Mouse (Mus musculus): Measurements from ENCODE around the gene Vstm2l.
A peak's percentile ranks its signal among the peaks of the same experiment; 100 is the strongest.

Vstm2l gene

DNA sequence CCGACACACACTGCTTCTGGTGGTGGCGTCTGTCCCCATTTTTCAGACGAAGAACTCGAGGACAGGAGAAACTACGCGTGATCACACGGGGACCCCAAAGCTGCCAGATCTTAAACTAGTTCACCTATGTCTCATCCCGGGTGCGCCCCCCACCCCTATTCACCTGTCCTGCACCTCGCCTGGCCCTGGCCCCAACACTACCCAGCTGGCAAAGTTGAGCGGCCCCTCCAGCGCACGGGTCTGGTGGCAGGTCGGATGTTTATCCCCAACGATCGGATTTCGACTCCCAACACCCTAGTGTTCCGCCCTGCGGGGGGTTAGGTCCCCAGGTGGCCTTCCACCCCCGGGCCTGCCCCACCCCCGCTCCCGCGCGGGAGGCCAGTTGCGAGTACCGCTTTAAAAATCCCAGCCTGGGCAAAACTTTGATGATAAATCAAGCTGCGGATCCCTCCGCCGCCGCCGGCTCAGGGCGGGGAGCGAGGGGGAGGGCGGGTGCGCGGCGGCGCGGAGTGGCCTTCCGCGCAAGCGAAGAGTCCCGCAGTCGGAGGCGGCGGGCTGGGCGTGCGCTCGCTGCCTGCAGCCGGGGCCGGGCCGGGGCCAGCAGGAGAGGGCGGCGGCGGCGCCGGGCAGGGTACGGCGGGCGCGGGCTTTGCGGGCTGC is at the start of gene Vstm2l:
Vstm2l (plus strand) TSS at position 549 of the 660 bp plus-strand sequence.
- DNase-seq (ENCODE audit: low spot score in 2 of 2): peak; percentile 48 to 64

DNA sequence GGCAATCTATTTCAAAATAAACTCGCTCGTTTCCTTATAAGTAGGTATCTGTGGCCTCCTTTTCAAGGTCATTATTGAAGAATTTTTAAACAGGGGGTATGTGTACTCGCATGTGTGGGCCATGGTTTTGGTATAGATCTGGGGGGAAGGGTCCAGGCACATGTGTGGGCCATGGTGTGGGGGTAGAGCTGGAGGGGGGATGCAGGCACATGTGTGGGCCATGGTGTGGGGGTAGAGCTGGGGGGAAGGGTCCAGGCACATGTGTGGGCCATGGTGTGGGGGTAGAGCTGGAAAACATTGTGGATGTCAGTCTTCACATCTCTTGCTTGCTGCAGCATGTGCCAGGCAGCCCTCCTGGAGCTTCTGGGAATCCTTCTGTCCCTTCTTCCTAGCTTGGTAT is 47.3 kb upstream of the Vstm2l start:
- no peak for DNase-seq (ENCODE audit: low spot score in 2 of 2)

DNA sequence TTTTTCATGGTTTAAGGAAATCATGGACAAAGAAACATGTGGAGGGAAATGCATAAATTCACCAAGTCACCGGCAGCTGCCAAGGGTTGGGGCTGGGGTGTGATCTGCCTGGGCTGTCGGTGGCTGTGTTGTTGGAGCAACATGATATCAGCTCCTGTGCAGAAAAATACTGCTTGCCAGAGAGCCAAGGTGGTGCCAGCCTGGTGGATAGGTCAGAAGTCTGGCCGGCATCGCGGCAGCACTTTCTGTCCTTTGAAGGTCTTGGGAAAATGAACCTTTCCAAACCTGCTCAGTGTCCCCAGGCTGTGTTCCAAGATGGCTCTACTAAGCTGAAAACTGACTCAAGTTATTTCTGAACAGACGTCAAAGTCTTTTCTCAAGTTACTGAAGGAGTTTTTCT is 44.2 kb upstream of the Vstm2l start:
- DNase-seq (ENCODE audit: low spot score in 2 of 2): no peak

DNA sequence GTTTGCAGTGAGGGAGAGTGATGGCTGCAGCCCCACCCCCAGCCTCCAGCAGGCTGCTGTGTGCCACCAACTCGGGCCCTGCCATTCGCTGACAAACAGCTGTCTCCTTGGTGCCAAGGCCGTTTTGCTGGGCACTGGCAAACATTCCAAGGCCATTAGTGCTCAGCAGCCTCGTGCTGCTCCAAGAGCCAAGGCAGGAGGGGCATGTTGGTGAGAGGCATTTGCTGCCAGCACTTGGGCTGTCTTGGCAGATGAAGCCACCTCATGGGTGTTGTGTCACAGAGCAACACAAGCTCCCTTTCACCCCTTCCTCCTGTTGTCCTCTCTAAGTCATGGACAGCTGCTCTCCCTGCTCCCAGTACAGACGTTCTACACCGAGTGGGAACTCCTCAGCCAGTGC is 41.2 kb upstream of the Vstm2l start:
- DNase-seq (ENCODE audit: low spot score in 2 of 2): peak; percentile 34 to 59

DNA sequence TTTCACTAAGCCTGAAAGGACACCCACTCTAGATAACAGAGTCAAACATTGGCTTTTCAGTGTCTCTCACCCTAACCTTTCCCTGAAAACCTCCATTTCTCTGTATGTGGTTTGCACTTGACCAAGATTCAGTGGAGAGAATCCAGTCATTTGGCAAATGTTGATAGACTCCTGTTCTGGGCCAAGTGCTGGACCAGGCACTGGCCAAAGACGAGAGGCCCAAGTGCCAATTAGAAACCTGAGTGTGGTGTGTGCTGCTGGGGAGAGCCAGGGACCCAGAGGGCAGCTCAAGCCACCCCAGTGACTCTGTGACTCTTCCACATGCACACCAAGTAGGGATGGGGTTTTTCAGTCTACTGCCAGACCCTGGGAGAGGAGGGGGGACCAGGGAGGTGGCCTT is 40.8 kb upstream of the Vstm2l start:
- DNase-seq (ENCODE audit: low spot score in 2 of 2): no peak

DNA sequence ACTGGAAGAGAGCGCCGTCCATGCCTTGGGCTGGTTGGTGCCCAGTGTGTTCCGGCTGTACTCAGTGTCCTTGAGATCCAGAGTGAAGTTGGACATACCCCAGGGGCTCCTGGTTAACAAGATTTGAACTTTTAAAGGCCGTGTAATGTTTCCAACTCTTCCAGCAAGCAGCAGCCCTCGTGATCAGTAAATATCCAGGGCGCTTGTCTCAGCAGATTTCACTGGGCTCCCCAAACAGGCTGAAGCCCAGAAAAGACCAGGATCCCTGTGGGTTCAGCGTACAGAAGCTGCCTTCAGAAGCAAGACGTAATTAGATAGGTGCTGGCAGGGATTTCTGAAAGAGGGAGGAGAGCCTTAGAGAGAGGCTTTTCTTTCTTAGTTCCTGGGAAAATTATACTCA is 39.3 kb upstream of the Vstm2l start:
- DNase-seq (ENCODE audit: low spot score in 2 of 2): peak in 1 of 2 experiments; percentile 36

DNA sequence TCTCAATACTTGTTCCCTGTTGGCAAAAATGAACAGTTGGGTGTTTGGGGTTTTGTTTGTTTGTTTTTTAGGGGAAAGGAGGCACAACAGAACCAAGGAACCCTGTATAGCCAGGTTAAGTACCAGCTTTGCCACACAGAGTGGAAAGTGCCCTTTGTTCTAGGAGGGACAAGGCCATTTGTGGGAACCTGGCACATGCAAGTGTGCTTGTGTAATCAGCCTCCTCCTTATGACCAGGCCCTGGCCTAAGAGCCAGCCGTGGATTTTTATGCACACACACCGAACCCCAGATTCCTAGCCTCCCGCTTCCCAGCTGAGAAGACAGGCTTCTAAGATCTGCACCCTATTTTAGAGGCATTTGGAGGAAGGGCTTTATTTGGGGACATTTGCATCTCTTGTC is 37.1 kb upstream of the Vstm2l start:
- no peak for DNase-seq (ENCODE audit: low spot score in 2 of 2)

DNA sequence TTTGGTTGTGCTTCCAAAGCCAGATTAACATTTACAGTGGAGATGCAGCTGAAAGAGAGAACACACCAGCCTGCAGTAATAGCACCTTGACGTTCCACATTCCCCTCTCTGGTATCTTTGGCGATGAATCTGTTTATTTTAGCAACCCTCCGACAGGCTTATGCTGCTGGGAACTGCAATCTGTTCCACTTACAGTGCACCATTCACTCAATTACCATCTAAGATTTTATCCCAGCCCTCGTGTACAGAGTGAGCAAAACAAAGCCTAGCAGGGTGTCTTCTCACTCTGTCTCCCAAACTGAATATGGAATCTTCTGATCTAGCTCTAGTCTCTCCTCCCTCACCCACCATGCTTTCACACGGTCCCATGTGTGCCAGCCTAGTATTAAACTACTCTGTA is 36.5 kb upstream of the Vstm2l start:
- DNase-seq (ENCODE audit: low spot score in 2 of 2): peak; percentile 44 to 66

DNA sequence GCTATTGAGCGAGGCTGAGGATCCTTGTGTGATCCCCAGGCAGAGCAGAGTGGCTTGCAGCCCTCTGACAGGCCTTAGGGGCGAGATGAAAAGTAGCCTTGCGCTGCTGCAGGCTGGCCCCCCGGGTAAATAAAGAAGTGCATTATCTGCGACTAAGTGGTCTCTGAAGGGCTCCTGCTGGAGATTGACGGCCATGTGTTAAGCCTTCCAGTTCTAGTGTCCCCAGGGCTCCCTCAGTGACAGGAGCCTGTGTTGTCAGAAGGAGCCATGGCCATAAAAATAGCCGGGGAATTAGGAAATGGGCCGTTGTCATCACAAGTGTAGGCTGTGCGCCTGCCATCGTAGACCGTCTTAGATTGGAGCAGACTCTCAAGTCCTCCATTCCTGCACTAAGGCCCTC is 32.5 kb upstream of the Vstm2l start:
- no peak for DNase-seq (ENCODE audit: low spot score in 2 of 2)

DNA sequence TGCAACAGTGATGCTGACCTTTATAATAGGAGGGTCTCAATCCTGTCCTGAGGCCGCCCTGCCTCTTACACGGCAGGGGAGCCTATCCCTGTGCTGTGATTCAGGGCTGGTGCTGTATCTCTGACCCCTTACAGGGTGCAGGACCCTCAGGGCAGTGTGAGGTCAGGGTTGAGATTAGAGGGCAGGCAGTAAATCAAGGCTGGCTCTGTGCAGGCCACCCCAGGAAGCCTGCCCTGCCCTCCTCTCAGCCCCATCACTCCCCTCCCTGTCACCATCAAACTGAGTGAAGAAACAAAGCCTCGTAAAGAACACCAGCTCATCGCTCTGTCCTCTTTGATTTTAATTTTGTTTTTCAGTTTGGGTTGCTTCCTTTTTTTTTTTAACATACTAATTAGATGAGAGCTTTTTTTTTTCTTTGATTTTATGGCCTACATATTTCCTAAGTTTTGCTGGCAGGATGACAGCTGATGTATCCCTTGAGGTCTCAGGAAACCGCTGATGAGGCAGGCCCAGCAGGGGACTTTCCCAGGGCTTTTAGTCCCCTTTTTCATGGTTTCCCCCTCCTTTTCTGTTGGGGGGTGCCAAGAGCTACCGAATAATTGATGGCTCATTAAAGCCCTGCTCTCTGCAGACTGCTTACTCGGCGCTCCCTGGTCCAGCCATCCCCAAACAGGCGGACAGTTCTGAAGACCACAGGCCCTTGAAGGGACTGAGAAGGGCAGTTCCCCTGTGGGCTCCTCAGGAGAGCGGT is 27.0 kb upstream of the Vstm2l start:
- no peak for DNase-seq (ENCODE audit: low spot score in 2 of 2)

DNA sequence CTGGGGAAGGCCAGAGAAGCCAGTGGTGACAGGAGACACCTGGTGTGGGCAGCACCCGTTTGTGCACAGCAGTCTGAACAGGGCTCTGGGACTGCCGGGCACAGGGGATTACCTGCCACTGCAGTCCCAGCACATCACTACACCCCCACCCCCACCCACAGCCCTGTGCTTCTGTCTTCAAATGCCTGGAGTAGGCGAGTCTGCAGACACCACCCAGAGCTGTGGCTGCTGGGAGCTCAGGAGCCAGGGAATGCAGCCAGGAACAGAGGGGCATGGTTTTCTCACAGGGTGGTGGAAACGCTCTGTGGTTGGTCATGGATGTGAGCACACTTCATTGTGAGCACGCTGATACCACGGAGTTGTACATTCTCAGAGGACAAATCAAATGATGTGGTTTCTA is 23.3 kb upstream of the Vstm2l start:
- DNase-seq (ENCODE audit: low spot score in 2 of 2): no peak

DNA sequence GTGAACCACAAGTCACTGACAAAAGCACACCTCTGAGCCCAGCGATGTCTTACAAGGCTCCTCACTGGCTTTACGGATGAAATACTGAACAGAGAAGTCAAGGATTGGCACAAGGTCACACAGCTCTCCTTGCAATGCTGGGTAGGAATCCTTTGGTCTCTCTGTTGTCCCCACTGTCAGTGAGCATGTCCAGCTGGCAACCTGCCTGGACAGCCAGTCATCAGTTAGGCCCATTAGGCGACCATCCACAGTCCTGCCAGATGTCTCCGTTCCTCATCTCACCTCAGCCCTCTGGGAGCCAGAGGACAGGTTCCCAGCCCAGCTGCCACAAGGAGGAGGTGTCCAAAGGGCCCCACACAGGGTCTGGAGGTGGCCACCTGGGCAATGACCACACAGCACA is 17.3 kb upstream of the Vstm2l start:
- DNase-seq (ENCODE audit: low spot score in 2 of 2): no peak

DNA sequence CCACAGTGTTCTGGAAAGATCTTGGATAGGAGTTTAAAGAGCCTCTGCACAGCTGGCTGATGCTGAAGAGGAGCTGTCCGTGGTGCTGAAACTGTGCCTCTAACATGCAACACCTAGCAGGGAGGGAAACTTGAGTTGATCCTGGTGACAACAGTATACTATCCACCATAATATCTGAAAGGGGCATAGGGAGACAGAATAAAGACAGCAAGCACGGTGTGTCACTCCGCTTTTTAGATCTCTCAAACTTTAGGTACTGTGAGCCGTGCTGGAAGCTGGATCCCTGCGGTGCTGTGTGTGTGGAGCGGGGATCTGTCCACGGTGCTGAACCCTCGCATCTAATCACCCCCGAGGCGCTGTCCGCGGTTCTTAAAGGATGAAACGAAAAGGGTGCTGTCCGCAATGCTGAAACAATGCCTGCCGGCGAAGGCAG is 1.2 kb upstream of the Vstm2l start:
- DNase-seq (ENCODE audit: low spot score in 2 of 2): no peak

DNA sequence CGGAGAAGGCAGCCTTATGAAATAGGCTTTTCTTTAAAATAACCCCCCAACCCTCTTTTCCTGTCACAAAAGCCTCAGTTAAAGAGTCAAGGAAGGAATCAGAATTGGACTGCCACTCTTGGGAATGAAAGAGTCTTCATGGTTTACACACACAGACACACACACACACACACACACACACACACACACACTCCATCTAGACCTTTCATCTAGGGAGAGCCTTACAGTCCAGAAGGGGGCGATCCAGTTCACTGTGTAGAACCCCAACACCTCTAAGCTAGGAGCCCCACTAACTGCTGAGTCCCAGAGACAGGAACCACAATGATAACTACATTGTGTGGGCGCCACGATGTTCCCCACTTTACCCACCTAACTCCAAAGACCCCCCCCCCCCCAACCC is 748 bp upstream of the Vstm2l start:
- DNase-seq (ENCODE audit: low spot score in 2 of 2): no peak

DNA sequence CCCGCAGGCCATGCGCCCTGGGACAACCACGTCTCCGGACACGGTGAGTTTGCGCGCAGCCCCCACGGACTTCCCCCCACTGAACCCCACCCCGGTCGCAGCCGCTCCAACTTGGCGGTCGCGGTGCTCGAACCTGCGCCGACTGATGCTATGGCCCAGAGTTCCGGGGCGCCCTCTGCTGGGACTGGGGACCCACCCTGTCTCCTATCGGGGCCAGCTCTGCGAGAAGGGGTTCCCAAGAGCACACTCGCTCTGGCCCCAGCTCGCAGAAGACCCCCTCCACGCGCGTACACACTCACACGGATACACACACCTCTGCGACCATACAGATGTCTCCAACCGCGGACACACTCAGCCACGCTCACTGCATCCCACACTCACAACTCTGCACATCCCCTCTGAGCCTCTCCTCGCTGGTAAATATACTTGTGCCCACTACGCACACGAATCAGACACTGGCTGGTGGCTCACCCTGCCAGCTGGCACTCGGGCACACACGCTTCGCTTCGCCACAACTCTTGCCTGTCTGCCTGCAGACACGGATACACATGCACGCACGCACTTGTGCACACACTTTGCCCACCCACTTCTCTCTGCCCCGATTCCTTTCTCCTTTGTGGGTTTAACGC is 550 bp downstream of the Vstm2l start:
- peak in 1 of 2 experiments; percentile 56 for DNase-seq (ENCODE audit: low spot score in 2 of 2)

DNA sequence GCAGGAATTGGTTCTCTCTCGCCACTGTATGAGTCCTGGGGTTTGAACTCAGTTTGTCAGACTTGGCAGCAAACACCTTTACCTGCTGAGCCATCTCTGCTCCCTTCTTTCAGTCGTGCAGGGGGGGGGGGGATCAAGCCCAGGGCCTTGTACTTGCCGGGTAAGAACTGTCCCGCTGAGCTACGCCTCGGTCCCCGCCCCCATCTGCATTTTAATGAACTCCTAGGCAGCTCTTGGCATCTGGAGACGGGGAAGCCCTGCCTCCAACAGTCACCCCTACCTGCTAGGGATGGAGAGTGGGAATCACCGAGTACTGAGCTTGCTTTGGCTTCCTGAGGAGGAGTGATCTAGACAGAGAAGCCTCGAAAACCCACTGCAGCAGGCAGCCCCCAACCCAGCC is 4.1 kb downstream of the Vstm2l start:
- DNase-seq (ENCODE audit: low spot score in 2 of 2): no peak

DNA sequence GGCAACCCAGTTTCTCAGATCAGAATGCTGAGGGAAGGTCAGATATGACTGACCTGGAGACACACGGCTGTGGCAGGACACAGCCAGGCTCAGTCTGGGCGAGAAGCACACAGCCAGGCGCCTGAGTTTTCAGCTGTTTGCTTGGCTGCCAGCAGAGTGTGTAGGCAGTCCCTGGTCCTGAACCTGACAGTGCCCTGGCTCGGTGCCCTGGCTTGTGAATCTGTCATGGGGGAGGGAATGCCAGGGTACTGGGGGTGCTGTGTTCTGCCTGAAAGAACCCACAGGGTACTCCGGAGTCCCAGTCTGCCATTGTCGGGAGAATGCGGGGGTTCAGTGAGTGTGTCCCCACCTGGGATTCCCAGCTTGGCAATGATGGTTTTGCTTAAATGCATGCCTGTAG is 7.1 kb downstream of the Vstm2l start:
- no peak for DNase-seq (ENCODE audit: low spot score in 2 of 2)

DNA sequence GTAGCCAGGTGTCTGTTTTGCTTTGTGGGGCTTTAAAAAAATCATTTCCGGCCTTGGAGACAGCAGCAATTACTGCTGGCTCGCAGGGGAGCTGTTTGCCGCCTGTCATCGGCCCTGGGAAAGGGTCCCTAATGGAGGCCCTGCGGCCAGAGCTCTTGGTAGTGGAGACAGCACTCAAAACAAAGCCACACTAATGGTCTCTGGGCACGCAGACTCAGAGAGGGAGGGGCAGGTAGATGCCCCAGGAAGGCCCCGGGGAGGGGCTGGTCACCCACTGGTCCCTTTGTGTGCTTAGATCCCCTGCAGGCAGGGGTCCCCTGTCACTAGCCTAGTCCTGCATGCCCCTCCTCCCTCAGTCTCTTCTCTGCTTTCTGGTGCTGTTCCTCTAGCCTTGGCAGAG is 9.0 kb downstream of the Vstm2l start:
- no peak for DNase-seq (ENCODE audit: low spot score in 2 of 2)

DNA sequence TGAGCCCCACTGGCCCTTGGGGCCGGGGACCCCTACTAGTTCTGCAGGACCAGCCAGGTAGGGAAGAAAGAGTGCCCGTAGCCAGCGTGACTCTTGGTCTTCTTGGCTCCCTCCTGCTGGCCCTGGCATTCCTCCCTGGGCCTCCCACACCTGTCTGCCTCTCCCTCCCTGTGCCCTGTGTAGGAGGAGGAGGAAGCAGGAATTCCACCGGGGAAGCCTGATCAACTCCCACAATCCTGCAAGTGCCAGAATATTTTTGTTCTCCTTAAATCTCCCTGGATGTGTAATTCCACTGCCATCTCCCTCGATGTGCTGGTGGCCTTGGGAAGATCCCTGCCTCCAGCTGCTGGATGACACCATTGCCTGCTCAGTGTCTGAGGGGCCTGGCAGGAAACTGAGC is 10.1 kb downstream of the Vstm2l start:
- DNase-seq (ENCODE audit: low spot score in 2 of 2): no peak

DNA sequence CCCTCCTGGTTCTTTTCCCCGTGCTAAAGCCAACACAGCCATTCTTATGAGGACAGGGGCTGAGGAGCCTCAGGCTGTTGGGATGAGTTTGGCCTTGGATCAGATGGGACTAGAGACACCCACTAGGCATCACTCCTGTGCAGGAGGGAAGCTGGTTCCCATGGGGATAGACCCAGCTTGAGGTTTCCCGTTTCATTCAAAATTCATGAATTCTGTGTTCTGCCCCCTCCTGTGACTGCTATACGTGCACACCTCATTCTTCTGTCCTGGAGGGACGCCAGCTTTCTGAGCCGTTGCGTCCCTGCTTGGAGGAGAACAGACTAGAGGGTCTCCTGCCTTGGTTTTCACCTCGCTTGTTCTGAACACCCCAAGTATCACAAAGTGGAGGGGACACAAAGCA is 12.0 kb downstream of the Vstm2l start:
- no peak for DNase-seq (ENCODE audit: low spot score in 2 of 2)

DNA sequence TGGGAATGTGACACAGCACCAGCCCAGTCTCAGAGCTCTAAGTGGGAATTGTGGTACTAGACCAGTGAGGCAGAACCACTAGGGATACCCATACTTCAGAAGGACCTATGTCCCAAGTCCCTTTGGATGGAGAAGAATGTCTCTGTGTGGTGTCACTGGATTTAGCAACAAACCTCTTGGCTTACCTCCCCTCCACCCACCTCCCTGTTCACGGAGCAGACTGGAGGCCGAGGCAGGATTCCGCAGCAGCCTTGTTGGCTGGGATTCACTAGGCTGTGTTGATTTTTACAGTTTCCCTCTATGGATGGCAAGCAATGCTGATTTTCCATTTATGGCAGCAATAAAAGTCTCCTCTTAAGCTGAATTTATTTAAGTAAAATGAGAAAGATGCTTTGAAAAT is 12.5 kb downstream of the Vstm2l start:
- DNase-seq (ENCODE audit: low spot score in 2 of 2): no peak

DNA sequence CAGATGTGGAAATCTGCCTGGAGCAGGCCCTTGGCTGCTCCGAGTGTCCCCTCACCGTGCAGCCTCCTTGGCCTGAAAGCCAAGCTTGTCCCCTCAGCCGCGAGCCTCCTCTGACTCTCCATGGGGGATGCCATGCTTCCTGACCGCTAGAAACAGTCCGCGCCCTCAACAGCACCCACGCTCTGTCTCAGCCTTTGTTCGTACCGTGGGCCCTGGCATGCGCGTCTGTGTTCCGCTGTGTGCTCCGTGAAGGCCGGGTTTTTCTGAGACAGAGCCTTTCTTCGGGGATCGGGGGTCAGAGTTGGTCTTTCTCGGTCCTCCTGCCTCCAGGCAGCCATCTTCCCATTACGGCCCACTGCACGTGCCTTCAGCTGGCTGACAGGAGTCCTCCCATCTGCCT is 12.9 kb downstream of the Vstm2l start:
- no peak for DNase-seq (ENCODE audit: low spot score in 2 of 2)

DNA sequence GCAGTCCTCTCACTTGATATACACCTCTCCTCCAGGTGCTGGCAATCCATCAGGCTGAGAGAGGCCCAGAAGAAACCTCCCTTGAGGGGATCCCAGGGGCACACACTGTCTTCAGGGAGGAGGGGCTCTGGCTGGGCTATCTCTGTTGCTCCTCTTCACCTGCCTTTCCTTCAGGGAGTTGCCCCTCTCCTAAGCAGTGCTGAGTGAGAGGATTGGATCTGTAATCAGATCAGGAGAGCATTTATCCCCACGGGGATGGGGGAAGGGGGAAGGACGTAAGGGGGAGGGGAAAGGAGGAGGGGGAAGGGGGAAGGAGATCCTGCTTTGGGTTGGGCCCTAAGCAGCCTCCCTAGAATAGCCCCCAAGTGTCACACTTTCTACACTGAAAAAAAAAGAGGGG is 13.4 kb downstream of the Vstm2l start:
- no peak for DNase-seq (ENCODE audit: low spot score in 2 of 2)
